Mouse (Mus musculus): ENCODE data around the gene Lsm4. TPM values are rescaled to one million over a fixed set of nuclear protein-coding genes. Genes with fewer than 3 reads are reported as not detected.

Lsm4 gene
- polyA plus RNA-seq, 1 experiment: 159 TPM

GRCm38 (mm10) chr8:70719796-70720270, 46.8 kb downstream of the Lsm4 start:
- no peak for DNase-seq (ENCODE audit: low read depth)
- TF ChIP-seq POLR2A (IDR thresholded peaks at IDR 0.05; ENCODE audit: borderline replicate concordance, extremely low read depth, insufficient read depth, insufficient read length, poor library complexity, severe bottlenecking): no peak
- TF ChIP-seq CTCF (IDR thresholded peaks at IDR 0.05; ENCODE audit: borderline replicate concordance, extremely low read depth, insufficient read depth, insufficient read length): no peak

- TF ChIP-seq POLR2A (IDR thresholded peaks at IDR 0.05; ENCODE audit: borderline replicate concordance, extremely low read depth, insufficient read depth, insufficient read length, poor library complexity, severe bottlenecking) (no peak), CTCF (IDR thresholded peaks at IDR 0.05; ENCODE audit: borderline replicate concordance, extremely low read depth, insufficient read depth, insufficient read length) (peak; percentile 89)
- peak; percentile 82 for DNase-seq (ENCODE audit: low read depth)
These were observed 47.7 kb downstream of the Lsm4 start for GRCm38 (mm10) chr8:70720739-70721138.

- DNase-seq (ENCODE audit: low read depth): no peak
These were observed 48.6 kb downstream of the Lsm4 start for GRCm38 (mm10) chr8:70721601-70722000.

GRCm38 (mm10) chr8:70723486-70724210, 50.6 kb downstream of the Lsm4 start, which contains the start of gene Pde4c:
Gene Pde4c (plus strand): TSS chr8:70723720.
- DNase-seq (ENCODE audit: low read depth): no peak
- TF ChIP-seq POLR2A (IDR thresholded peaks at IDR 0.05; ENCODE audit: borderline replicate concordance, extremely low read depth, insufficient read depth, insufficient read length, poor library complexity, severe bottlenecking) (no peak), CTCF (IDR thresholded peaks at IDR 0.05; ENCODE audit: borderline replicate concordance, extremely low read depth, insufficient read depth, insufficient read length) (no peak)

More at GRCm38 (mm10) chr8:70721601-70722000, 48.6 kb downstream of the Lsm4 start:
- TF ChIP-seq POLR2A (IDR thresholded peaks at IDR 0.05; ENCODE audit: borderline replicate concordance, extremely low read depth, insufficient read depth, insufficient read length, poor library complexity, severe bottlenecking) (no peak), CTCF (IDR thresholded peaks at IDR 0.05; ENCODE audit: borderline replicate concordance, extremely low read depth, insufficient read depth, insufficient read length) (no peak)

GRCm38 (mm10) chr8:70724216-70724615, 51.2 kb downstream of the Lsm4 start:
- no peak for DNase-seq (ENCODE audit: low read depth)
- no peak for TF ChIP-seq CTCF (IDR thresholded peaks at IDR 0.05; ENCODE audit: borderline replicate concordance, extremely low read depth, insufficient read depth, insufficient read length)
- no peak for TF ChIP-seq POLR2A (IDR thresholded peaks at IDR 0.05; ENCODE audit: borderline replicate concordance, extremely low read depth, insufficient read depth, insufficient read length, poor library complexity, severe bottlenecking)

- no peak for DNase-seq (ENCODE audit: low read depth)
- TF ChIP-seq POLR2A (IDR thresholded peaks at IDR 0.05; ENCODE audit: borderline replicate concordance, extremely low read depth, insufficient read depth, insufficient read length, poor library complexity, severe bottlenecking) (no peak), CTCF (IDR thresholded peaks at IDR 0.05; ENCODE audit: borderline replicate concordance, extremely low read depth, insufficient read depth, insufficient read length) (no peak)
These were observed 52.9 kb downstream of the Lsm4 start for GRCm38 (mm10) chr8:70725792-70726447.

- TF ChIP-seq POLR2A (IDR thresholded peaks at IDR 0.05; ENCODE audit: borderline replicate concordance, extremely low read depth, insufficient read depth, insufficient read length, poor library complexity, severe bottlenecking): no peak
- TF ChIP-seq CTCF (IDR thresholded peaks at IDR 0.05; ENCODE audit: borderline replicate concordance, extremely low read depth, insufficient read depth, insufficient read length): no peak
- DNase-seq (ENCODE audit: low read depth): no peak
These were observed 53.7 kb downstream of the Lsm4 start for GRCm38 (mm10) chr8:70726721-70727120.

Other genes with a start within 250 kb of the Lsm4 start
- 49.7 and 77.0 TPM in 2 replicates for gene Crtc1, start 233.7 kb upstream of the Lsm4 start, polyA plus RNA-seq (2012; rRNA removed)
- gene Klhl26, start 196.3 kb upstream of the Lsm4 start, polyA plus RNA-seq (2012; rRNA removed): 46.7 and 50.6 TPM in 2 replicates
- gene Tmem59l, start 185.9 kb upstream of the Lsm4 start, polyA plus RNA-seq (2012; rRNA removed): 64.8 and 68.6 TPM in 2 replicates
- gene Crlf1, start 180.1 kb upstream of the Lsm4 start, polyA plus RNA-seq (2012; rRNA removed): 1.4 and 2.5 TPM in 2 replicates
- 175 and 234 TPM in 2 replicates for gene Rex1bd, start 166.5 kb upstream of the Lsm4 start, polyA plus RNA-seq (2012; rRNA removed)
- 1,073 and 1,241 TPM in 2 replicates for gene Uba52, start 162.4 kb upstream of the Lsm4 start, polyA plus RNA-seq (2012; rRNA removed)
- 485 and 597 TPM in 2 replicates for gene Fkbp8, start 145.5 kb upstream of the Lsm4 start, polyA plus RNA-seq (2012; rRNA removed)
- 44.5 and 52.0 TPM in 2 replicates for gene Kxd1, start 145.3 kb upstream of the Lsm4 start, polyA plus RNA-seq (2012; rRNA removed)
- 26.6 and 27.0 TPM in 2 replicates for gene Ell, start 133.8 kb upstream of the Lsm4 start, polyA plus RNA-seq (2012; rRNA removed)
- gene Isyna1, start 78.9 kb upstream of the Lsm4 start, polyA plus RNA-seq (2012; rRNA removed): 165 and 231 TPM in 2 replicates
- gene Ssbp4, start 64.4 kb upstream of the Lsm4 start, polyA plus RNA-seq (2012; rRNA removed): 202 and 236 TPM in 2 replicates
- 1.4 TPM in 2 replicates for gene Lrrc25, start 57.1 kb upstream of the Lsm4 start, polyA plus RNA-seq (2012; rRNA removed)
- 0.23 and 0.26 TPM in 2 replicates for gene Gdf15, start 40.8 kb upstream of the Lsm4 start, polyA plus RNA-seq (2012; rRNA removed)
- gene Pgpep1, start 12.9 kb upstream of the Lsm4 start, polyA plus RNA-seq (2012; rRNA removed): 80.8 and 83.7 TPM in 2 replicates
- gene Jund, start 25.7 kb downstream of the Lsm4 start, polyA plus RNA-seq (2012; rRNA removed): 281 and 291 TPM in 2 replicates
- gene Iqcn, start 30.2 kb downstream of the Lsm4 start, polyA plus RNA-seq (2012; rRNA removed): 0.10 and 0.23 TPM in 2 replicates
- gene Gm3336, start 45.3 kb downstream of the Lsm4 start, polyA plus RNA-seq (2012; rRNA removed): not detected in 2 replicates
- gene Pde4c, start 50.5 kb downstream of the Lsm4 start, polyA plus RNA-seq (2012; rRNA removed): 0.40 and 0.58 TPM in 2 replicates
- 468 and 475 TPM in 2 replicates for gene Rab3a, start 81.4 kb downstream of the Lsm4 start, polyA plus RNA-seq (2012; rRNA removed)
- gene Mpv17l2, start 87.7 kb downstream of the Lsm4 start, polyA plus RNA-seq (2012; rRNA removed): 29.1 and 45.0 TPM in 2 replicates
- 150 and 161 TPM in 2 replicates for gene Pik3r2, start 103.5 kb downstream of the Lsm4 start, polyA plus RNA-seq (2012; rRNA removed)
- 45.2 and 48.3 TPM in 2 replicates for gene Mast3, start 131.8 kb downstream of the Lsm4 start, polyA plus RNA-seq (2012; rRNA removed)
- 0.11 and 0.14 TPM in 2 replicates for gene Il12rb1, start 135.2 kb downstream of the Lsm4 start, polyA plus RNA-seq (2012; rRNA removed)
- gene Arrdc2, start 166.5 kb downstream of the Lsm4 start, polyA plus RNA-seq (2012; rRNA removed): 27.2 and 38.6 TPM in 2 replicates
- gene Kcnn1, start 190.0 kb downstream of the Lsm4 start, polyA plus RNA-seq (2012; rRNA removed): 37.8 and 38.4 TPM in 2 replicates
- gene Ccdc124, start 200.7 kb downstream of the Lsm4 start, polyA plus RNA-seq (2012; rRNA removed): 94.9 and 111 TPM in 2 replicates
- 1.2 and 1.3 TPM in 2 replicates for gene Slc5a5, start 219.5 kb downstream of the Lsm4 start, polyA plus RNA-seq (2012; rRNA removed)
- 3,092 and 4,066 TPM in 2 replicates for gene Rpl18a, start 224.2 kb downstream of the Lsm4 start, polyA plus RNA-seq (2012; rRNA removed)
- gene Map1s, start 232.7 kb downstream of the Lsm4 start, polyA plus RNA-seq (2012; rRNA removed): 76.8 and 80.6 TPM in 2 replicates

All from brain, embryonic 14.5 days (tissue).